Mouse (Mus musculus): ENCODE data around the gene Chdh.

- TF ChIP-seq CTCF (IDR thresholded peaks at IDR 0.05; ENCODE audit: insufficient read depth, low read depth, low read length) (no peak), POLR2A (IDR thresholded peaks at IDR 0.05; ENCODE audit: insufficient read depth, low read depth, low read length) (no peak)
Observed at GRCm38 (mm10) chr14:30050280-30050679, 41.5 kb downstream of the Chdh start.

All from olfactory bulb, adult 2 months (tissue).